Mouse (Mus musculus): ENCODE measurements around the gene Zpr1. TPM values are rescaled to one million over a fixed set of nuclear protein-coding genes. Genes with fewer than 3 reads are reported as not detected.
A peak's percentile ranks its signal among the peaks of the same experiment; 100 is the strongest.

Zpr1 gene
- total RNA-seq, 2 experiments from 2014 or later, result 35.1 to 39.9 TPM

- peak; percentile 52 for ATAC-seq (replicated peaks; ENCODE audit: poor library complexity)
Observed at GRCm38 (mm10) chr9:46327706-46328571, 55.1 kb downstream of the Zpr1 start.

GRCm38 (mm10) chr9:46328572-46329249, 55.8 kb downstream of the Zpr1 start:
- ATAC-seq (replicated peaks; ENCODE audit: poor library complexity), result no peak

GRCm38 (mm10) chr9:46329250-46329648, 56.4 kb downstream of the Zpr1 start:
- ATAC-seq (replicated peaks; ENCODE audit: poor library complexity), result no peak

GRCm38 (mm10) chr9:46329801-46330585, 57.1 kb downstream of the Zpr1 start:
- no peak for ATAC-seq (replicated peaks; ENCODE audit: poor library complexity)

GRCm38 (mm10) chr9:46330586-46330895, 57.7 kb downstream of the Zpr1 start:
- no peak for ATAC-seq (replicated peaks; ENCODE audit: poor library complexity)

GRCm38 (mm10) chr9:46331301-46331700, 58.4 kb downstream of the Zpr1 start:
- ATAC-seq (replicated peaks; ENCODE audit: poor library complexity), result no peak

Other genes with a start within 250 kb of the Zpr1 start
- not detected in 2 replicates for gene Apoa1, start 44.5 kb upstream of the Zpr1 start, total RNA-seq (2015)
- not detected in 2 replicates for gene Apoa1, start 44.5 kb upstream of the Zpr1 start, total RNA-seq (2017)
- not detected in 2 replicates for gene Apoc3, start 37.4 kb upstream of the Zpr1 start, total RNA-seq (2015)
- not detected in 2 replicates for gene Apoc3, start 37.4 kb upstream of the Zpr1 start, total RNA-seq (2017)
- not detected in 2 replicates for gene Apoa4, start 32.4 kb upstream of the Zpr1 start, total RNA-seq (2015)
- not detected in 2 replicates for gene Apoa4, start 32.4 kb upstream of the Zpr1 start, total RNA-seq (2017)
- not detected in 2 replicates for gene Apoa5, start 4.4 kb upstream of the Zpr1 start, total RNA-seq (2015)
- gene Apoa5, start 4.4 kb upstream of the Zpr1 start, total RNA-seq (2017), result not detected in 2 replicates
- gene Bud13, start 9.9 kb downstream of the Zpr1 start, total RNA-seq (2015), result 12.5 and 13.3 TPM in 2 replicates
- gene Bud13, start 9.9 kb downstream of the Zpr1 start, total RNA-seq (2017), result 17.6 and 23.4 TPM in 2 replicates
- gene 4931429L15Rik, start 46.9 kb downstream of the Zpr1 start, total RNA-seq (2015), result not detected in 2 replicates
- gene 4931429L15Rik, start 46.9 kb downstream of the Zpr1 start, total RNA-seq (2017), result not detected in 2 replicates

Data from megakaryocyte progenitor cell, adult 5-6 weeks (primary cell).